Mouse (Mus musculus): ENCODE results near the gene Rag1.

- TF ChIP-seq CTCF (IDR thresholded peaks at IDR 0.05; ENCODE audit: extremely low read depth, insufficient read depth, insufficient read length, insufficient replicate concordance) (no peak), POLR2A (IDR thresholded peaks at IDR 0.05; ENCODE audit: low read depth, low read length) (no peak)
Measured at GRCm38 (mm10) chr2:101650446-101650845, 1.1 kb upstream of the Rag1 start.

All from spleen, adult 2 months (tissue).